Mouse (Mus musculus): ENCODE data around the gene Psme3. TPM values are rescaled to one million over a fixed set of nuclear protein-coding genes. Genes with fewer than 3 reads are reported as not detected.
A peak's percentile ranks its signal among the peaks of the same experiment; 100 is the strongest.

Psme3 gene
- polyA plus RNA-seq, 1 experiment: 89.9 TPM

- no peaks in the 10 kb centered on the region for H3K79me3 ChIP-seq (ENCODE audit: low read depth)
- H3K36me3 ChIP-seq (ENCODE audit: control insufficient read depth, insufficient read depth): no peaks in the 10 kb centered on the region
- H3ac ChIP-seq (ENCODE audit: control insufficient read depth, insufficient read length, low read depth): peak overlapping the region; percentile 96
- peak overlapping the region; percentile 56 for H3K4me3 ChIP-seq (ENCODE audit: insufficient read depth, poor library complexity, severe bottlenecking)
- TF ChIP-seq CTCF (IDR thresholded peaks at IDR 0.05; ENCODE audit: control insufficient read depth, insufficient read depth, insufficient read length) (no peak), FOSL1 (IDR thresholded peaks at IDR 0.05; ENCODE audit: insufficient read depth, low read length, poor library complexity, severe bottlenecking) (peak; percentile 66), USF1 (IDR thresholded peaks at IDR 0.05; ENCODE audit: low read depth) (no peak), MYOD1 (IDR thresholded peaks at IDR 0.05; ENCODE audit: control insufficient read depth, insufficient read length, low read depth) (peak; percentile 1), CEBPB (IDR thresholded peaks at IDR 0.05; ENCODE audit: low read depth) (no peak), MYOG (IDR thresholded peaks at IDR 0.05; ENCODE audit: control insufficient read depth, extremely low read depth, insufficient read length) (no peak), MAX (IDR thresholded peaks at IDR 0.05) (peak; percentile 61)
- H3K27me3 ChIP-seq (ENCODE audit: control insufficient read depth, insufficient read depth, insufficient read length): peaks cover 3% of the 10 kb centered on the region
- peaks cover 10% of the 10 kb centered on the region for H3K79me2 ChIP-seq (ENCODE audit: control insufficient read depth, insufficient read depth)
Measured at GRCm38 (mm10) chr11:101277381-101278222, 38.4 kb upstream of the Psme3 start.

GRCm38 (mm10) chr11:101278223-101279192, 37.5 kb upstream of the Psme3 start, which contains the start of the genes Cntd1 and Coa3:
TSS of gene Cntd1 (plus strand) at chr11:101279012.
TSS of gene Coa3 (minus strand) at chr11:101279114.
- peaks cover 3% of the 10 kb centered on the region for H3K27me3 ChIP-seq (ENCODE audit: control insufficient read depth, insufficient read depth, insufficient read length)
- H3K36me3 ChIP-seq (ENCODE audit: control insufficient read depth, insufficient read depth): no peaks in the 10 kb centered on the region
- peak within 1 kb of the TSS; percentile 96 for H3ac ChIP-seq (ENCODE audit: control insufficient read depth, insufficient read length, low read depth)
- TF ChIP-seq USF1 (IDR thresholded peaks at IDR 0.05; ENCODE audit: low read depth) (peak; percentile 25), MAX (IDR thresholded peaks at IDR 0.05) (peak; percentile 63), MYOD1 (IDR thresholded peaks at IDR 0.05; ENCODE audit: control insufficient read depth, insufficient read length, low read depth) (no peak)
- peak within 1 kb of the TSS; percentile 56 for H3K4me3 ChIP-seq (ENCODE audit: insufficient read depth, poor library complexity, severe bottlenecking)
- peaks cover 10% of the 10 kb centered on the region for H3K79me2 ChIP-seq (ENCODE audit: control insufficient read depth, insufficient read depth)
- no peaks in the 10 kb centered on the region for H3K79me3 ChIP-seq (ENCODE audit: low read depth)

DNA sequence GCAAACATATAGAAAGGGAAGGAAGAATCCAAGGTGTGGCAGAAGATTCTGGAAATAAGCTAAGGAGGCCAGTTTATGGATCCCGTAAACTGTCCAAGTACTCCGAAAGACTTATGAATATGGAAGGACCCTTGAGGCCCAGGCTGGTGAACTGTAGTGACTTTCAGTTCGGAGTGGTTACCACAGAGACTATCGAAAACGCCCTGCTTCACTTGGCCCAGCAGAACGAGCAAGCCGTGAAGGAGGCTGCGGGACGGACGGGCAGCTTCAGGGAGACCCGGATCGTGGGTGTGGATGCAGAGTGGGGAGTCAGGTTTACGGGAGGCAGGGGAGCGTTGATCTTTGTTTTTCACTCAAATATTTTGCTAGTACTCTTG, 36.8 kb upstream of the Psme3 start:
- no peaks in the 10 kb centered on the region for H3K36me3 ChIP-seq (ENCODE audit: control insufficient read depth, insufficient read depth)
- no peaks in the 10 kb centered on the region for H3K27me3 ChIP-seq (ENCODE audit: control insufficient read depth, insufficient read depth, insufficient read length)
- H3K4me3 ChIP-seq (ENCODE audit: insufficient read depth, poor library complexity, severe bottlenecking): no peak overlapping the region
- peaks cover 10% of the 10 kb centered on the region for H3K79me2 ChIP-seq (ENCODE audit: control insufficient read depth, insufficient read depth)
- TF ChIP-seq CEBPB (IDR thresholded peaks at IDR 0.05; ENCODE audit: low read depth) (no peak), MAX (IDR thresholded peaks at IDR 0.05) (no peak), USF1 (IDR thresholded peaks at IDR 0.05; ENCODE audit: low read depth) (no peak), CTCF (IDR thresholded peaks at IDR 0.05; ENCODE audit: control insufficient read depth, insufficient read depth, insufficient read length) (no peak)
- no peaks in the 10 kb centered on the region for H3K79me3 ChIP-seq (ENCODE audit: low read depth)
- H3ac ChIP-seq (ENCODE audit: control insufficient read depth, insufficient read length, low read depth): no peak overlapping the region

- H3K79me3 ChIP-seq (ENCODE audit: low read depth): no peaks in the 10 kb centered on the region
- H3K4me3 ChIP-seq (ENCODE audit: insufficient read depth, poor library complexity, severe bottlenecking): no peak overlapping the region
- peaks cover under 1% of the 10 kb centered on the region for H3K36me3 ChIP-seq (ENCODE audit: control insufficient read depth, insufficient read depth)
- H3K27me3 ChIP-seq (ENCODE audit: control insufficient read depth, insufficient read depth, insufficient read length): no peaks in the 10 kb centered on the region
- peaks cover 10% of the 10 kb centered on the region for H3K79me2 ChIP-seq (ENCODE audit: control insufficient read depth, insufficient read depth)
- no peak for TF ChIP-seq MAX (IDR thresholded peaks at IDR 0.05)
- no peak for TF ChIP-seq MYOD1 (IDR thresholded peaks at IDR 0.05; ENCODE audit: control insufficient read depth, insufficient read length, low read depth)
- TF ChIP-seq CTCF (IDR thresholded peaks at IDR 0.05; ENCODE audit: control insufficient read depth, insufficient read depth, insufficient read length): no peak
- TF ChIP-seq USF1 (IDR thresholded peaks at IDR 0.05; ENCODE audit: low read depth): no peak
- no peak for TF ChIP-seq FOSL1 (IDR thresholded peaks at IDR 0.05; ENCODE audit: insufficient read depth, low read length, poor library complexity, severe bottlenecking)
- no peak for TF ChIP-seq CEBPB (IDR thresholded peaks at IDR 0.05; ENCODE audit: low read depth)
- TF ChIP-seq MYOG (IDR thresholded peaks at IDR 0.05; ENCODE audit: control insufficient read depth, extremely low read depth, insufficient read length): no peak
- no peak overlapping the region for H3ac ChIP-seq (ENCODE audit: control insufficient read depth, insufficient read length, low read depth)
Measured at GRCm38 (mm10) chr11:101280837-101281236, 35.2 kb upstream of the Psme3 start.

GRCm38 (mm10) chr11:101282896-101283295, 33.1 kb upstream of the Psme3 start:
- H3K27me3 ChIP-seq (ENCODE audit: control insufficient read depth, insufficient read depth, insufficient read length): no peaks in the 10 kb centered on the region
- no peak overlapping the region for H3ac ChIP-seq (ENCODE audit: control insufficient read depth, insufficient read length, low read depth)
- TF ChIP-seq CTCF (IDR thresholded peaks at IDR 0.05; ENCODE audit: control insufficient read depth, insufficient read depth, insufficient read length) (no peak), FOSL1 (IDR thresholded peaks at IDR 0.05; ENCODE audit: insufficient read depth, low read length, poor library complexity, severe bottlenecking) (no peak), USF1 (IDR thresholded peaks at IDR 0.05; ENCODE audit: low read depth) (no peak), MYOD1 (IDR thresholded peaks at IDR 0.05; ENCODE audit: control insufficient read depth, insufficient read length, low read depth) (no peak), MYOG (IDR thresholded peaks at IDR 0.05; ENCODE audit: control insufficient read depth, extremely low read depth, insufficient read length) (no peak), MAX (IDR thresholded peaks at IDR 0.05) (no peak), CEBPB (IDR thresholded peaks at IDR 0.05; ENCODE audit: low read depth) (no peak)
- no peaks in the 10 kb centered on the region for H3K79me3 ChIP-seq (ENCODE audit: low read depth)
- no peaks in the 10 kb centered on the region for H3K79me2 ChIP-seq (ENCODE audit: control insufficient read depth, insufficient read depth)
- no peak overlapping the region for H3K4me3 ChIP-seq (ENCODE audit: insufficient read depth, poor library complexity, severe bottlenecking)
- peaks cover 15% of the 10 kb centered on the region for H3K36me3 ChIP-seq (ENCODE audit: control insufficient read depth, insufficient read depth)

All from C2C12 (cell line).